Comparison of ENCODE assay signal across 12 mouse cellular contexts in the genomic region with DNA sequence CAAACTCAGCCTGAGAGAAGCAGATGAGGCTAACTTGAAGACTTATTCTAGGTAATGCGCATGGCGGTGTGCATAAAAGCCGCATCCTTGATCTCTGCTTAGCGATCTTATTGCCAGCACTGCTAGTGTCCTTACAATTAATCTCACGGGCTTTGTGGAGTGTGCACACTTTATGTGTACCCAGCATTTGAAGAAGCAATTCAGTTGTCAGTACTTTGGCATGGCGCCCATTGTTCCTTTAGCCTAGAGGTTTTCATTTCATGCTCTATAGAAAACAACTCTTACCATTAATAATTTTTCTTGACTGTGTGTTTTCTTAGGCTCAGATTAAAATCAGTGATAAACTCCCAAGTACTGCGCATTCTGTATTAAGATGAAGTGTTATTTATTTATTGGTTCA. TPM values are rescaled to one million over a fixed set of nuclear protein-coding genes. Genes with fewer than 3 reads are reported as not detected.
DNase-seq lines count a peak whose midpoint lies in the region; ATAC-seq and TF ChIP-seq lines count a peak whose summit lies in the region.
"Had no signal": no experiment of that assay in that cellular context is flagged by ENCODE, and none has a peak within 500 bp of the region (broad histone marks: within the 10 kb centered on the region; RNA-seq: fewer than 3 reads in every experiment).

No protein-coding gene starts in this region.

- no peak for TF ChIP-seq CTCF in lung, embryonic 14.5 days (IDR thresholded peaks at IDR 0.05; ENCODE audit: low read depth)

- DNase-seq in embryonic facial prominence, embryonic 14.5 days (ENCODE audit: low spot score), result peak; percentile 78
- DNase-seq in embryonic facial prominence, embryonic 10.5 days (ENCODE audit: low spot score), result no peak
- peak; percentile 80 for DNase-seq in lung, embryonic 14.5 days
- no peak for DNase-seq in lung, adult 18-20 months
- DNase-seq in testis, postnatal 10 days (ENCODE audit: low spot score), result peak; percentile 60
- no peak for DNase-seq in testis, postnatal 14 days (ENCODE audit: low spot score)
- peak; percentile 4 for DNase-seq in gonadal fat pad, adult 2 months (ENCODE audit: low read depth)
- no peak for DNase-seq in thymus, adult 18-20 months
- DNase-seq: liver had no signal

- H3K27me3 ChIP-seq in embryonic facial prominence, embryonic 14.5 days (replicated peaks; ENCODE audit: control insufficient read depth, insufficient read depth, low read length), result no peaks in the 10 kb centered on the region
- no peaks in the 10 kb centered on the region for H3K27me3 ChIP-seq in embryonic facial prominence, embryonic 10.5 days (replicated peaks; ENCODE audit: low read depth, poor library complexity, severe bottlenecking)
- no peaks in the 10 kb centered on the region for H3K27me3 ChIP-seq in lung, embryonic 14.5 days (ENCODE audit: insufficient read depth, low read length)
- H3K27me3 ChIP-seq: Patski had no signal

- 0 out of 2 replicates have a peak, but pooled peaks cover 3% of the 10 kb centered on the region for H3K9me3 ChIP-seq in embryonic facial prominence, embryonic 14.5 days (ENCODE audit: control insufficient read depth, low read length)
- H3K9me3 ChIP-seq in embryonic facial prominence, embryonic 10.5 days, result peaks cover 4% of the 10 kb centered on the region; the same call in 1 of the 2 replicates
- H3K9me3 ChIP-seq in lung, embryonic 14.5 days (ENCODE audit: low read depth, low read length), result no peaks in the 10 kb centered on the region

- ATAC-seq in embryonic facial prominence, embryonic 14.5 days (ENCODE audit: low read depth), result 0 out of 2 replicates have a peak, but pooled peaks have one; percentile 4
- ATAC-seq in lung, embryonic 14.5 days (ENCODE audit: insufficient read depth), result peak; percentile 35; the same call in 1 of the 2 replicates
- ATAC-seq: CD4-positive, CD25-positive, alpha-beta regulatory T cell, adult 4 months; midbrain, embryonic 16.5 days; Patski had no signal

- no peak overlapping the region for H3K4me2 ChIP-seq in embryonic facial prominence, embryonic 14.5 days (ENCODE audit: low read depth, low read length)
- H3K4me2 ChIP-seq in lung, embryonic 14.5 days, result no peak overlapping the region

- H3K9ac ChIP-seq in embryonic facial prominence, embryonic 14.5 days (ENCODE audit: low read depth, low read length), result no peak overlapping the region
- H3K9ac ChIP-seq in lung, embryonic 14.5 days, result no peak overlapping the region

- H3K4me3 ChIP-seq in embryonic facial prominence, embryonic 14.5 days (ENCODE audit: low read depth, low read length), result no peak overlapping the region
- H3K4me3 ChIP-seq in embryonic facial prominence, embryonic 10.5 days, result no peak overlapping the region
- no peak overlapping the region for H3K4me3 ChIP-seq in lung, embryonic 14.5 days (ENCODE audit: low read depth, low read length)

- peaks cover 15% of the 10 kb centered on the region; the same call in 1 of the 2 replicates for H3K36me3 ChIP-seq in embryonic facial prominence, embryonic 14.5 days (ENCODE audit: control insufficient read depth, insufficient read depth, low read length)
- peaks cover 19% of the 10 kb centered on the region for H3K36me3 ChIP-seq in embryonic facial prominence, embryonic 10.5 days (replicated peaks)
- peaks cover 10% of the 10 kb centered on the region; the same call in 1 of the 2 replicates for H3K36me3 ChIP-seq in lung, embryonic 14.5 days (ENCODE audit: insufficient read depth)

- 75% methylated on average over 7 of the region's 7 CpGs for WGBS in embryonic facial prominence, embryonic 14.5 days
- WGBS in embryonic facial prominence, embryonic 10.5 days, result 95% methylated on average over 7 of the region's 7 CpGs
- WGBS in lung, embryonic 14.5 days, result 70% methylated on average over 7 of the region's 7 CpGs

- no peak overlapping the region for H3K27ac ChIP-seq in embryonic facial prominence, embryonic 14.5 days (replicated peaks; ENCODE audit: low read depth, low read length)
- H3K27ac ChIP-seq in embryonic facial prominence, embryonic 10.5 days (replicated peaks), result no peak overlapping the region
- no peak overlapping the region for H3K27ac ChIP-seq in lung, embryonic 14.5 days (ENCODE audit: low read depth)

- no peaks in the 10 kb centered on the region for H3K4me1 ChIP-seq in embryonic facial prominence, embryonic 14.5 days (ENCODE audit: control insufficient read depth, insufficient read depth, low read length)
- no peaks in the 10 kb centered on the region for H3K4me1 ChIP-seq in embryonic facial prominence, embryonic 10.5 days
- H3K4me1 ChIP-seq in lung, embryonic 14.5 days (ENCODE audit: insufficient read depth), result no peaks in the 10 kb centered on the region

RNA-seq across cellular contexts. Expression of gene Micu1, which starts 7.0 kb away (rescaled TPM):
- polyA plus RNA-seq in embryonic facial prominence, embryonic 14.5 days (2014; fragmentation: Nextera tagmentation; extraction: Ambion mirVana), result 82.0 and 88.5 TPM in 2 replicates
- polyA plus RNA-seq in embryonic facial prominence, embryonic 10.5 days (2016; fragmentation: Nextera tagmentation; extraction: Ambion mirVana), result 47.5 and 52.7 TPM in 2 replicates
- polyA plus RNA-seq in lung, embryonic 14.5 days (2014; fragmentation: Nextera tagmentation; extraction: Ambion mirVana), result 81.0 and 83.9 TPM in 2 replicates
- 50.3 and 58.6 TPM in 2 replicates for polyA plus RNA-seq in gonadal fat pad, adult 2 months (2012; rRNA removed)

Comparison
In these comparisons a context has a peak if more than half of its experiments do, and no peak if none do; other contexts are left out.
1. DNase-seq: peak in embryonic facial prominence, embryonic 14.5 days (single experiment), lung, embryonic 14.5 days (single experiment), testis, postnatal 10 days (single experiment) and gonadal fat pad, adult 2 months (single experiment); none in embryonic facial prominence, embryonic 10.5 days (single experiment), lung, adult 18-20 months (0 of 2), testis, postnatal 14 days (single experiment) and thymus, adult 18-20 months (0 of 2).